Mouse (Mus musculus): ENCODE measurements around the gene Shf.

DNA sequence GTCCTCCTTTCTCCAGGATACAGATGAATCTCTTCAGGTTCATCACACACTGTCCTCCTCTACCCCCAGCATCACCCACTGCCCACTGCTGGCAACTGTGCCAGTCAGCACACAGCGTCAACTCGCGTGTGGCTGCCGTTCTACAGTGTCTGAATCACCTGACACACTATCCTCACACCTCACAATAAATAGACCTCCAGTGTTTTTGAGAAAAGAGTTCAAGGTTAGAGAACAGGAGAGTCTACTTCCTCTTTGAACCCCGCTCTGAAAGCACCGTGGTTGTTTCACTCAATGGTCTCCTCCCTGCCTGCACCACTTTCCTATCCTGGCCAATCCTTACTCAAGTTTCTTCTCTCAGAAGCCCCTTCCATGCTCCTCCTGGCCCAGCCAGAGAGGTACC lies 7.8 kb downstream of the Shf start:
- TF ChIP-seq POLR2A (IDR thresholded peaks at IDR 0.05; ENCODE audit: extremely low read depth, insufficient read depth, low read length) = no peak
- no peak for TF ChIP-seq CTCF (IDR thresholded peaks at IDR 0.05; ENCODE audit: low read depth, low read length)
